Mouse (Mus musculus): ENCODE results near the gene Ccdc93. TPM values are rescaled to one million over a fixed set of nuclear protein-coding genes. Genes with fewer than 3 reads are reported as not detected.
A peak's percentile ranks its signal among the peaks of the same experiment; 100 is the strongest.

Gene Ccdc93
- polyA plus RNA-seq, 1 experiment from 2014 or later, result 11.5 TPM

GRCm38 (mm10) chr1:121452498-121452897 lies 21.6 kb downstream of the Ccdc93 start:
- 0 out of 2 replicates have a peak, but pooled peaks have one; percentile 17 for ATAC-seq (replicated peaks)
- Histone ChIP-seq H3K9ac (replicated peaks) (no peak overlapping the region), H3K4me3 (no peak overlapping the region), H3K36me3 (peaks cover 18% of the 10 kb centered on the region; the same call in 1 of the 2 replicates), H3K4me2 (replicated peaks) (no peak overlapping the region), H3K4me1 (peaks cover 8% of the 10 kb centered on the region), H3K9me3 (no peaks in the 10 kb centered on the region), H3K27me3 (no peaks in the 10 kb centered on the region), H3K27ac (replicated peaks) (no peak overlapping the region)
- 22% methylated on average over 6 of the region's 6 CpGs for WGBS

GRCm38 (mm10) chr1:121453053-121453452 lies 22.2 kb downstream of the Ccdc93 start:
- H3K27ac ChIP-seq (replicated peaks), result no peak overlapping the region
- H3K36me3 ChIP-seq, result peaks cover 15% of the 10 kb centered on the region; the same call in 1 of the 2 replicates
- H3K9ac ChIP-seq (replicated peaks), result no peak overlapping the region
- H3K4me3 ChIP-seq, result no peak overlapping the region
- 84% methylated on average over 4 of the region's 4 CpGs for WGBS
- no peak for ATAC-seq (replicated peaks)
- no peak overlapping the region for H3K4me2 ChIP-seq (replicated peaks)
- peaks cover 8% of the 10 kb centered on the region for H3K4me1 ChIP-seq
- no peaks in the 10 kb centered on the region for H3K9me3 ChIP-seq
- no peaks in the 10 kb centered on the region for H3K27me3 ChIP-seq

GRCm38 (mm10) chr1:121454951-121455350 lies 24.1 kb downstream of the Ccdc93 start:
- H3K4me1 ChIP-seq, result peaks cover 8% of the 10 kb centered on the region
- peaks cover 9% of the 10 kb centered on the region; the same call in 1 of the 2 replicates for H3K36me3 ChIP-seq
- no peak for ATAC-seq (replicated peaks)
- H3K4me3 ChIP-seq, result no peak overlapping the region
- H3K9ac ChIP-seq (replicated peaks), result no peak overlapping the region
- 78% methylated on average over 6 of the region's 6 CpGs for WGBS
- H3K9me3 ChIP-seq, result no peaks in the 10 kb centered on the region
- no peaks in the 10 kb centered on the region for H3K27me3 ChIP-seq
- H3K27ac ChIP-seq (replicated peaks), result no peak overlapping the region
- H3K4me2 ChIP-seq (replicated peaks), result no peak overlapping the region

- Histone ChIP-seq H3K36me3 (peaks cover 19% of the 10 kb centered on the region), H3K9me3 (no peaks in the 10 kb centered on the region), H3K27ac (replicated peaks) (no peak overlapping the region), H3K4me3 (no peak overlapping the region), H3K9ac (replicated peaks) (no peak overlapping the region), H3K27me3 (no peaks in the 10 kb centered on the region), H3K4me2 (replicated peaks) (no peak overlapping the region), H3K4me1 (no peaks in the 10 kb centered on the region)
- ATAC-seq (replicated peaks), result peak; percentile 19; the same call in 1 of the 2 replicates
- 64% methylated on average over 6 of the region's 6 CpGs for WGBS
Measured at GRCm38 (mm10) chr1:121460077-121460476, 29.2 kb downstream of the Ccdc93 start.

- Histone ChIP-seq H3K27ac (replicated peaks) (no peak overlapping the region), H3K4me2 (replicated peaks) (no peak overlapping the region), H3K27me3 (no peaks in the 10 kb centered on the region), H3K4me3 (no peak overlapping the region), H3K36me3 (peaks cover 24% of the 10 kb centered on the region), H3K9ac (replicated peaks) (no peak overlapping the region), H3K9me3 (no peaks in the 10 kb centered on the region), H3K4me1 (no peaks in the 10 kb centered on the region)
- ATAC-seq (replicated peaks), result no peak
- 88% methylated on average over 7 of the region's 7 CpGs for WGBS
Measured at GRCm38 (mm10) chr1:121461895-121462294, 31.0 kb downstream of the Ccdc93 start.

- Histone ChIP-seq H3K27me3 (no peaks in the 10 kb centered on the region), H3K4me1 (no peaks in the 10 kb centered on the region), H3K27ac (replicated peaks) (no peak overlapping the region), H3K9ac (replicated peaks) (no peak overlapping the region), H3K4me3 (no peak overlapping the region), H3K36me3 (peaks cover 23% of the 10 kb centered on the region), H3K9me3 (no peaks in the 10 kb centered on the region), H3K4me2 (replicated peaks) (no peak overlapping the region)
- WGBS, result 93% methylated on average over 1 of the region's 1 CpGs
- ATAC-seq (replicated peaks), result no peak
Measured at GRCm38 (mm10) chr1:121462643-121463042, 31.8 kb downstream of the Ccdc93 start.

- H3K4me3 ChIP-seq, result no peak overlapping the region
- H3K4me1 ChIP-seq, result no peaks in the 10 kb centered on the region
- H3K9ac ChIP-seq (replicated peaks), result no peak overlapping the region
- peaks cover 20% of the 10 kb centered on the region for H3K36me3 ChIP-seq
- H3K9me3 ChIP-seq, result no peaks in the 10 kb centered on the region
- WGBS, result 96% methylated on average over 7 of the region's 7 CpGs
- H3K27me3 ChIP-seq, result no peaks in the 10 kb centered on the region
- no peak overlapping the region for H3K27ac ChIP-seq (replicated peaks)
- ATAC-seq (replicated peaks), result no peak
- H3K4me2 ChIP-seq (replicated peaks), result no peak overlapping the region
Measured at GRCm38 (mm10) chr1:121463806-121464205, 33.0 kb downstream of the Ccdc93 start.

GRCm38 (mm10) chr1:121466276-121466675 lies 35.4 kb downstream of the Ccdc93 start:
- 83% methylated on average over 3 of the region's 3 CpGs for WGBS
- H3K4me2 ChIP-seq (replicated peaks), result no peak overlapping the region
- no peaks in the 10 kb centered on the region for H3K27me3 ChIP-seq
- H3K27ac ChIP-seq (replicated peaks), result no peak overlapping the region
- peaks cover 25% of the 10 kb centered on the region for H3K36me3 ChIP-seq
- H3K4me3 ChIP-seq, result no peak overlapping the region
- H3K9ac ChIP-seq (replicated peaks), result no peak overlapping the region
- H3K9me3 ChIP-seq, result no peaks in the 10 kb centered on the region
- no peaks in the 10 kb centered on the region for H3K4me1 ChIP-seq
- ATAC-seq (replicated peaks), result no peak

- Histone ChIP-seq H3K27me3 (no peaks in the 10 kb centered on the region), H3K4me2 (replicated peaks) (no peak overlapping the region), H3K4me3 (no peak overlapping the region), H3K36me3 (peaks cover 16% of the 10 kb centered on the region), H3K4me1 (no peaks in the 10 kb centered on the region), H3K9ac (replicated peaks) (no peak overlapping the region), H3K9me3 (no peaks in the 10 kb centered on the region), H3K27ac (replicated peaks) (no peak overlapping the region)
- WGBS, result 67% methylated on average over 2 of the region's 2 CpGs
- ATAC-seq (replicated peaks), result no peak
Measured at GRCm38 (mm10) chr1:121468271-121468670, 37.4 kb downstream of the Ccdc93 start.

- Histone ChIP-seq H3K9me3 (no peaks in the 10 kb centered on the region), H3K27me3 (no peaks in the 10 kb centered on the region), H3K36me3 (peaks cover 12% of the 10 kb centered on the region), H3K9ac (replicated peaks) (no peak overlapping the region), H3K4me1 (no peaks in the 10 kb centered on the region), H3K4me3 (no peak overlapping the region), H3K4me2 (replicated peaks) (no peak overlapping the region), H3K27ac (replicated peaks) (no peak overlapping the region)
- 74% methylated on average over 5 of the region's 5 CpGs for WGBS
- no peak for ATAC-seq (replicated peaks)
Measured at GRCm38 (mm10) chr1:121471503-121471902, 40.7 kb downstream of the Ccdc93 start.

GRCm38 (mm10) chr1:121477716-121478115 lies 46.9 kb downstream of the Ccdc93 start:
- peak overlapping the region; percentile 46; the same call in 1 of the 2 replicates for H3K27ac ChIP-seq (replicated peaks)
- 93% methylated on average over 5 of the region's 5 CpGs for WGBS
- peaks cover 23% of the 10 kb centered on the region for H3K36me3 ChIP-seq

GRCm38 (mm10) chr1:121478284-121478980 lies 47.6 kb downstream of the Ccdc93 start:
- no peaks in the 10 kb centered on the region for H3K27me3 ChIP-seq
- no peak overlapping the region for H3K9ac ChIP-seq (replicated peaks)
- H3K4me3 ChIP-seq, result no peak overlapping the region
- no peak overlapping the region for H3K4me2 ChIP-seq (replicated peaks)
- WGBS, result 69% methylated on average over 12 of the region's 12 CpGs
- H3K36me3 ChIP-seq, result peaks cover 30% of the 10 kb centered on the region
- H3K27ac ChIP-seq (replicated peaks), result peak overlapping the region; percentile 68
- ATAC-seq (replicated peaks), result peak; percentile 88
- H3K4me1 ChIP-seq, result no peaks in the 10 kb centered on the region; the same call in 1 of the 2 replicates
- H3K9me3 ChIP-seq, result no peaks in the 10 kb centered on the region

More at GRCm38 (mm10) chr1:121477716-121478115, 46.9 kb downstream of the Ccdc93 start:
- H3K9me3 ChIP-seq, result no peaks in the 10 kb centered on the region
- H3K9ac ChIP-seq (replicated peaks), result no peak overlapping the region
- no peaks in the 10 kb centered on the region for H3K27me3 ChIP-seq
- no peak overlapping the region for H3K4me3 ChIP-seq
- H3K4me1 ChIP-seq, result no peaks in the 10 kb centered on the region; the same call in 1 of the 2 replicates
- no peak overlapping the region for H3K4me2 ChIP-seq (replicated peaks)
- no peak for ATAC-seq (replicated peaks)
